Mouse (Mus musculus) midbrain, embryonic 14.5 days (tissue): ENCODE measurements around the gene Mapre3. TPM values are rescaled to one million over a fixed set of nuclear protein-coding genes. Genes with fewer than 3 reads are reported as not detected.

Experiments used
- ATAC-seq: fragments of 200-750 bp; cut with Nextera tagmentation; 2 replicates; pipeline ENCODE4 v1.8.0; 2017; ENCODE audit warnings: moderate number of reproducible peaks, moderate library complexity; ENCODE audit not compliant: low FRiP score, low TSS enrichment
- DNase-seq: peaks from one replicate; pipeline ENCODE4 v3.0.0-alpha.2; 2015
- H3K27ac ChIP-seq: fragments of 300-500 bp; sonication (generic); replicated peaks from 2 replicates; pipeline ENCODE4 v1.5.1; 2014; ENCODE audit warnings: mild to moderate bottlenecking, low read depth, low read length, moderate library complexity
- H3K27me3 ChIP-seq: fragments of 300-500 bp; sonication (generic); 2 replicates; pipeline ENCODE4 v1.6.1; 2014; ENCODE audit warnings: low read length, control low read depth, mixed read lengths; ENCODE audit not compliant: control insufficient read depth, insufficient read depth
- H3K36me3 ChIP-seq: fragments of 300-500 bp; sonication (generic); 2 replicates; pipeline ENCODE4 v1.6.1; 2014; ENCODE audit warnings: low read length, control low read depth; ENCODE audit not compliant: control insufficient read depth, insufficient read depth
- H3K4me1 ChIP-seq: fragments of 300-500 bp; sonication (generic); 2 replicates; pipeline ENCODE4 v1.6.1; 2014; ENCODE audit warnings: mild to moderate bottlenecking, antibody characterized with exemption, low read length, control low read depth; ENCODE audit not compliant: control insufficient read depth, insufficient read depth
- H3K4me2 ChIP-seq: fragments of 300-500 bp; sonication (generic); 2 replicates; pipeline ENCODE4 v1.6.1; 2014; ENCODE audit warnings: mild to moderate bottlenecking, low read length, moderate library complexity
- H3K4me3 ChIP-seq: fragments of 300-500 bp; sonication (generic); replicated peaks from 2 replicates; pipeline ENCODE4 v1.5.1; 2014; ENCODE audit warnings: low read depth, low read length
- H3K9ac ChIP-seq: fragments of 300-500 bp; sonication (generic); replicated peaks from 2 replicates; pipeline ENCODE4 v1.6.1; 2014; ENCODE audit warnings: mild to moderate bottlenecking, low read length, moderate library complexity
- H3K9me3 ChIP-seq: fragments of 300-500 bp; sonication (generic); 2 replicates; pipeline ENCODE4 v1.6.1; 2016; ENCODE audit warnings: low read length, control low read depth, mixed read lengths; ENCODE audit not compliant: control insufficient read depth
- WGBS: fragments of 180-500 bp; shearing (Covaris S2); extraction: QIAGEN DNeasy Blood & Tissue Kit; methylation state at CpG from one replicate; pipeline ENCODE4 v1.1.7; 2014; 5-methylcytosine and 5-hydroxymethylcytosine counted together
- polyA plus RNA-seq: library from polyadenylated mRNA; unstranded; fragments of >200 nt; fragmentation: Nextera tagmentation; extraction: Ambion mirVana; gene quantifications from 2 replicates; pipeline ENCODE4 v1.2.1, GENCODE M21; 2014

The Mapre3 gene
- polyA plus RNA-seq, 1 experiment from 2014 or later: 129 TPM

- Histone ChIP-seq H3K9me3 (no peaks in the 10 kb centered on the region), H3K4me2 (peak overlapping the region; percentile 21; the same call in 1 of the 2 replicates), H3K27ac (no peak overlapping the region), H3K36me3 (no peaks in the 10 kb centered on the region), H3K4me1 (peaks cover 4% of the 10 kb centered on the region; the same call in 1 of the 2 replicates), H3K27me3 (no peaks in the 10 kb centered on the region), H3K4me3 (no peak overlapping the region), H3K9ac (no peak overlapping the region)
- ATAC-seq (no peak), DNase-seq (no peak)
- 84% methylated on average over 7 of the region's 7 CpGs for WGBS
Measured at GRCm38 (mm10) chr5:30914101-30914635, 99.7 kb downstream of the Mapre3 start.

GRCm38 (mm10) chr5:30914849-30915248 is 100.4 kb downstream of the Mapre3 start:
- H3K4me3 ChIP-seq: no peak overlapping the region
- no peaks in the 10 kb centered on the region for H3K9me3 ChIP-seq
- no peaks in the 10 kb centered on the region for H3K36me3 ChIP-seq
- H3K4me2 ChIP-seq: no peak overlapping the region
- ATAC-seq: no peak
- H3K4me1 ChIP-seq: peaks cover 4% of the 10 kb centered on the region; the same call in 1 of the 2 replicates
- no peaks in the 10 kb centered on the region for H3K27me3 ChIP-seq
- no peak overlapping the region for H3K27ac ChIP-seq
- H3K9ac ChIP-seq: no peak overlapping the region; the same call in 1 of the 2 replicates
- 87% methylated on average over 6 of the region's 6 CpGs for WGBS
- DNase-seq: no peak

GRCm38 (mm10) chr5:30915456-30915855 is 101.0 kb downstream of the Mapre3 start:
- Histone ChIP-seq H3K9ac (peak overlapping the region; percentile 9; the same call in 1 of the 2 replicates), H3K27ac (no peak overlapping the region; the same call in 1 of the 2 replicates), H3K4me3 (no peak overlapping the region), H3K4me2 (peak overlapping the region; percentile 22; the same call in 1 of the 2 replicates), H3K9me3 (no peaks in the 10 kb centered on the region), H3K27me3 (no peaks in the 10 kb centered on the region), H3K36me3 (no peaks in the 10 kb centered on the region), H3K4me1 (peaks cover 4% of the 10 kb centered on the region; the same call in 1 of the 2 replicates)
- no peak; the same call in 1 of the 2 replicates for ATAC-seq
- DNase-seq: no peak
- WGBS: 66% methylated on average over 9 of the region's 9 CpGs

Other genes starting within 250 kb of the Mapre3 start
- gene Kcnk3, start 226.5 kb upstream of the Mapre3 start, polyA plus RNA-seq: 4.7 and 6.6 TPM in 2 replicates
- 26.6 and 33.9 TPM in 2 replicates for gene Slc35f6, start 166.7 kb upstream of the Mapre3 start, polyA plus RNA-seq
- 40.0 and 65.3 TPM in 2 replicates for gene Cenpa, start 147.9 kb upstream of the Mapre3 start, polyA plus RNA-seq
- gene Dpysl5, start 103.1 kb upstream of the Mapre3 start, polyA plus RNA-seq: 219 and 240 TPM in 2 replicates
- gene Tmem214, start 53.4 kb downstream of the Mapre3 start, polyA plus RNA-seq: 46.7 and 55.5 TPM in 2 replicates
- 25.9 and 27.8 TPM in 2 replicates for gene Agbl5, start 74.1 kb downstream of the Mapre3 start, polyA plus RNA-seq
- gene Ost4, start 93.1 kb downstream of the Mapre3 start, polyA plus RNA-seq: 246 and 266 TPM in 2 replicates
- gene Emilin1, start 98.8 kb downstream of the Mapre3 start, polyA plus RNA-seq: 3.7 and 11.2 TPM in 2 replicates
- gene Khk, start 106.8 kb downstream of the Mapre3 start, polyA plus RNA-seq: 7.0 and 7.4 TPM in 2 replicates
- gene Cgref1, start 130.9 kb downstream of the Mapre3 start, polyA plus RNA-seq: 43.0 and 55.3 TPM in 2 replicates
- gene Preb, start 145.7 kb downstream of the Mapre3 start, polyA plus RNA-seq: 82.6 and 94.7 TPM in 2 replicates
- gene Tcf23, start 154.0 kb downstream of the Mapre3 start, polyA plus RNA-seq: 0.08 TPM in 2 replicates
- 163 and 183 TPM in 2 replicates for gene Atraid, start 233.7 kb downstream of the Mapre3 start, polyA plus RNA-seq
- gene Slc5a6, start 234.3 kb downstream of the Mapre3 start, polyA plus RNA-seq: 19.2 and 19.6 TPM in 2 replicates
- 11.8 and 17.2 TPM in 2 replicates for gene Cad, start 240.1 kb downstream of the Mapre3 start, polyA plus RNA-seq